Mouse (Mus musculus) left cerebral cortex, adult 9 months (tissue): ENCODE measurements around the gene Runx2.

ENCODE experiments used
- DNase-seq, 2 experiments: peaks; one replicate each; pipeline ENCODE4 v3.0.0; 2022; ENCODE audit warnings: low spot score in 2 of 2

Gene Runx2

DNA sequence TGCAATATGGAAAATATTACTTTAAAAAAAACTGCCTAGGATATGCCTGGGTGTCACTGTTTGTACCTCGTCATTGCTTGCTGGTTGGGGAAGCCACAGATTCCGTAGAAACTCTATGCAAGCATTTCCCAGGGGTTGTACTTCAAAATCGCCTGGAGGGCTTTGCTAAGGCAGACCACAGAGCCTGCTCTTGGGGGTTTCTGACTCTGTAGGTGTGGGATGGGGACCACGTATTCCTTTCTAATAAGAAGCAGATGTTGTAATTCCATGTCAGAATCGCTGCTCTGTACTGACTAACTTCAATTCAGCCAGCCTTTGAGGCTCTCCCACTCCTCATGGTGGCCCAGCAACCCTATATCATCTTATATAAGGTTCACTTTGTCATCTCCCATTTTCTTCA lies 46.1 kb downstream of the Runx2 start:
- DNase-seq: no peak

DNA sequence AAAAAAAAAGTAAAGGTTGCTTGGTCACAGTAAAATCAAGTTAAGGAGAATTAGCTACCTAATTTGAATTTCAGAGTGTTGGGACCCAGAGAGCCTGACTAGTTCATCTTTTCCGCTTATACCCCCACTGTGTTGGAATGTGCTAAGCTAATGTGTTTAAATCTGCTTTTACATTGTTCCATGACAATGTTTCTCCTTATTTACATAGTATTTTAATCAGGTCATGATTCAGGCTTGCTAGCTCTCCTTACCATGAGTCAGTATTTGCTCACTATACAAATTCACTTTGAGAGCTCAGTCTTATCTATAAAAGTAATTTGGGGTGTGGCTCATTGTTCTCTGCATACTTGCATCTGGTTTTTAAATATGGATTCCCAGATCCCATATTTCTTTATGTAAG lies 47.2 kb downstream of the Runx2 start:
- no peak for DNase-seq

DNA sequence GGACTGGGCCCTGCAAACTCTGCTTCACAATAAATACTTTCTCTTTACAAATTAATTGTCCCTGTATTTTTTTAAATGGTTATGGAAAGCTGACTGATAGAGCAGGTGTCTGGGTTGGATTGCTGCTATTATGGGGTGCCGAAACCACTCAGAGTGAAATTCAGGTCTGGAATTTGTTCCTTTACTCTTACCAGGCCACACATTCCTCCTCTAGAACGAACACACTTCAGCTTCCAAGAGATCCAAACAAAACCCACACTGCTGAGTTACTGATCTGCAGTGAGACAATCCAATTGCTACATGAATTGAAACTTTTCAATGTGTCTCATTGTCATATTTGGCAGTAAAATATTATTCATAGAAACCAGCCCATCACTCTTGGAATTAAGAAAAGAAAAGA lies 47.6 kb downstream of the Runx2 start:
- no peak for DNase-seq

DNA sequence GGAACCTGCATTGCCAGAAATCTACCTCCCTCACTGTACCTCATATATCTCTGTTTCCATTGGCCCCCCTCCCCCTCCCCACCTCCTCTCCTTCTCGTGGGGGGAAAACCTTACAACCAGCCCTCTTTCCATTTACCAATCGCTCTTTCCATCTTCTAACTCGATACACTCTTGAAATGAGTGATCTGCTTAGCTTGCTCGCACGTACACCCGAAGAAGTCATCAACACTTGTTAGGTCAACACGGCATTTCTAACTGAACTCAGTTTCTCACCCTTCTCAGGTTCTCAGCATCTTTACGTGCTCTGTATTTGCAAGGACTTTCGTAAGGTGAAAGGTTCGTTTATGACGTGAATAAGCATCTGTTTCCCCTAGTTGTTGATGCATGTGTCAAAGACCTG lies 48.3 kb downstream of the Runx2 start:
- no peak for DNase-seq

DNA sequence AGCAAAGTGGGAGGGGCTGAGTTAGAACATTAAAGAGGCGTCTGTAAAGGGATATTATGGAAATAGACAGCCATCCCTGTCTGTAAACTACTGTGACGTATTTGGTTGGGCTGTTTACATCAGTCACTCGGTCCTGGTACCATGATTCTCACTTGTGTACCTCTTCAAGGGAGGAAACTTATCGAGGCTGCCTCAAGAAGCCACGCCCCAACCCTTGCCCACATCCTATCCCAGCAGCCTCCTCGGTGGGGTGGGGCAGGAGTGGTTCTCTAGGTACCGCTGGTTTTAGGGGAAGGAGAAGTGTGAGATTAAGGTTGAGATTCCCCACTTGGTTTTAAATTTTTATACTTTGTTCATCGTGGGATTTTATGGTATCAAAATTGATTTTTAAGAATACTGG lies 69.2 kb downstream of the Runx2 start:
- DNase-seq: no peak

DNA sequence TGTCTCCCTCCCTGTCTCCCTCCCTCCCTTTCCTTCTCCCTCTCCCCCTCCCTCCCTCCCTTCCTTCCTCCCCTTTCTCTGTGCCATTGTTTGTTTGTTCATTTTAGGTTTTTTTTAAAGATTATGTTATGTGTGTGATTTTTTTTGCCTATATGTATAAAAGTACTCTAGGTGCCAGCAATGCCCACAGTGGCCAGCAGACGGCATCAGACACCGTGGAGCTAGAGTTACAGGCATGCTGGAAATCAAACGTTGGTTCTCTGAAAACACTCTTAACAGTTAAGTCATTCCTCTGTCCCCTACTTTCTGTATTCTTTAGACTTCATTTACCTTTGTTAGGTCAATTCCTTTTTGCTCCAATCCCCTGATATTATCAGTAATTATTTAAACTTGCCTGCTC lies 70.8 kb downstream of the Runx2 start:
- DNase-seq: no peak

DNA sequence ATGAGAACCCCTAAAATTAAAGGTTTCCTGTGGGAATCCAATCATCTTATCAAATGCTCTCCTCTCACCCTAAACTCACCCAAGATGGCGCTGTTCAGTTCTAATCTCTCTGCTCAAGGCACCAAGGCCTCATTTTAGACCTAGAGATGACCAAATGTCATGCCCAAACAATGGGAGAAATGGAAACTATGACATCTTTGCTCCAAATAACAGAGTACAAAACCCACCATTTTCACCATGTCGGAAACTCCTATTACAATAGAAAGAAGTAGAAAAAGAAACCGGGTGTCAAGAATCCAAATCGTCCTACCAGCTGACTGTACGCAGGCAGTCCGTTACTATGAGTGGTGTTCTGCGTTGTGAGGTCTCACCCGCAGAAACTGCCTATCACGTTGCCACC lies 72.4 kb downstream of the Runx2 start:
- DNase-seq: no peak

DNA sequence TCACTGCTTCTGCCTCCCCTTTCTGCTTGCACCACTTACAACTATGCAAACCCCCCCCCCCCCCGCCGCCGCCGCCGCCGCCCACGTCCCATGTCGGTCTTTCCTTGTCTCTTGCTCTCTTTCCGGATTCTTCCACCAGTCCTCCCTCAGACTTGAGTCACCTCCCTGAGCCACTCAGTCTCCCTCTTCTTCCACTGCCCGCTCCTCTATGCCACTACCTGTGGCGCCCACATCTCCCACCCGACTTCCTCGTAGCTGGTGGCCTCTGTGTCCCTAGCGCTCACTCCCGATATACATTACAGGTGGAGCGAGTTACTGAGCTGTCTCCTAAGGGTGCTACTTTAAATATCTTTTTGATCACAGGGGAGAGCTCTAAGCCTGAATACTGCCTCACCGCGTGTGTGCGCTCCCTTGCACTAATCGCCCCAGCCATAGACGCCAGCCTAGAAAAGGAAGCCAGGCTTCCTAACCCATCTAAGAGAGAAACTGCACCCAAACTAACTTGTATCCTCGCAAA lies 76.4 kb downstream of the Runx2 start:
- peak in 1 of 2 experiments; percentile 17 for DNase-seq

DNA sequence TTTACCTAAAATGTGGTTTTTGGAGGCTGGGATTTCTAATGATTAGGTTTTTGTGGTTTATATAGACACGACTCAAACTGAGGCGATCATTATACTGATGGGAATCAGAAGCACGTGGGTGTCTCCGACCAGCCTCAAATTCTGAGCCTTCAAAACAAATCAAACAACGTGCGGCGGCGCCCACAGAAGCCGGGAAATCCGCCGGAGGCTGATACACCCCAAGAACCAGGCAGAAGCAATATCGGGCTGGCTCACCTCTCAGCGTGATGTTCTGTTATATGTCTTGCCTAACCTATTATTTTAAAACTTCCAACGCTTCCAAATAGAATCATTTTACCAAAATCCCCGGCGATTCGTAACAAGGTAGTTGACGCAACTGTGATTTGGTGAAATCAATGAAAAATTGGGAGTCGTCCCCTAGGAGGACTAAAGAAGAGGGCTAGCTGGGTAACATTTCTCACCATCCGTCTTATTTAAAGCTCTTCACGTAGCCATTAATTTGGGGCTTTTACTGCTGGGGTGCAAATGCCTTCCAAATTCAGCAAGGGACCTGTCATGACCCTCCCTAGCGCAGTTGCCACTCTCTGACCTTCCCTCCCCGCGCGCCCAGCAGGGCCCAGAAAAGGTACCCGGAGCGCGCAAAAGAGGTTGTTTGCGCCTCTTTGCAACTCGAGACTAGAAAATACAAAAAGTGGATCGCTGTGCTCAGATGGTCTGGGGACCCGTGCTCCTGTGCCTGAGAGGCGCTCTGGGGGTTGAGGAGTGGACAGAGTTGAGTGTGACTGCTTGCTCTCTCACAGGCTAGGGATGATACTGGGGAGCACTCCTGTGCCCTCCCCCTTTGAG lies 77.1 kb downstream of the Runx2 start:
- peak in 1 of 2 experiments; percentile 14 for DNase-seq

DNA sequence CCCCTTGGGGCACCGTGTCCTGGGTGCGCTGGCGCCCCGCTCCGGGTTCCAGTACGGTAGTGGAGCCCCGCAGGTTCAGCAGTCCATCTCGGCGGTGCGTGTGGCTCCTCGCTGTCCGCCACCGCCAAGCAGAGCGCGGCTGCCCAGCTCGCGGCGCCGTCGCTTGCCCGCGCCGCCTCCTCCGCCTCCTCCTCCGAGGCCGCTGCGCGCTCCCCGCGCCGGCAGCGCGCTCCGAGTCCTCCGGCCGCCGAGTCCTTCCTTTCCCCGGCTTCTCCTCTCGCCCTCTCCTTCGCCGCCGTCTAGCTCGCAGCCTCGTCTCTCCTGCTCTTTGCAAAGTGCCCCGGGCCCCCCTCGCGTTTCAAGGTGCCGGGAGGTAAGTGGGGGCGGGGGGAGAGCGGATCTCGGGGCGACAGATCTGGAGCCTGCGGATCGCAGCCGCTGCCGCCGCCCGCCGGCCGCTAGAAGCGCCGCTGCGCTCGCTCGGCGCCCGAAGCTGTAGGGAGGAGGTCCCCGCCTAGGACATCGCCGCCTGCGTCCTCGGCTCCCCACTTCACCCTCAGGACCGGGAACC lies 78.5 kb downstream of the Runx2 start:
- DNase-seq: peak in 1 of 2 experiments; percentile 54

DNA sequence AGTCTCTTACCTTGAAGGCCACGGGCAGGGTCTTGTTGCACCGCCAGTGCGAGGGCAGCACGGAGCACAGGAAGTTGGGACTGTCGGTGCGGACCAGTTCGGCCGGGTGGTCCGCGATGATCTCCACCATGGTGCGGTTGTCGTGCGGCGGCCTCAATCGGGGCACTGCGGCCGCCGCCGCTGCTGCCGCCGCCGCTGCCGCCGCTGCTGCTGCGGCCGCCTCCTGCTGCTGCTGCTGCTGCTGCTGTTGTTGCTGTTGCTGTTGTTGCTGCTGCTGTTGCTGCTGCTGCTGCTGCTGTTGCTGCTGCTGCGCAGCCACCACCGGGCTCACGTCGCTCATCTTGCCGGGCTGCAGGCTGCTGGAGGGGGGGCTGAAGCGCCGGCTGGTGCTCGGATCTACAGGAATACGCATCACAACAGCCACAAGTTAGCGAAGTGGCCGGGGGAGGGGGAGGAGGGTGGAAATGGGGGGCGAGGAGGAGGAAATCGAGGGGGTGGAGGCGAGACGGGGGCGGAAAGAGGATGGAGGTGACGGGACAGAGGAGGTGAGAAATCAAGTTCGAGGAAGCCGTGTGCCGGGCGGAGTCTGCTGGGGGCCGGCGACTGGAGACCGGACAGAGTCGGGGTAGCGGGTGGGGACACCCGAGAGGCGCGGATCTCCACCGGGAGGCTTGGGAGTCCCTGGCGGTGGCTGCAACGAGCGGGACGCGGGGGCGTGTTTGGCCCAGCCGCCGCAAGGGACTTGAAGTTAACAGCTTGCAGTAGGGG lies 79.2 kb downstream of the Runx2 start:
- DNase-seq: no peak

DNA sequence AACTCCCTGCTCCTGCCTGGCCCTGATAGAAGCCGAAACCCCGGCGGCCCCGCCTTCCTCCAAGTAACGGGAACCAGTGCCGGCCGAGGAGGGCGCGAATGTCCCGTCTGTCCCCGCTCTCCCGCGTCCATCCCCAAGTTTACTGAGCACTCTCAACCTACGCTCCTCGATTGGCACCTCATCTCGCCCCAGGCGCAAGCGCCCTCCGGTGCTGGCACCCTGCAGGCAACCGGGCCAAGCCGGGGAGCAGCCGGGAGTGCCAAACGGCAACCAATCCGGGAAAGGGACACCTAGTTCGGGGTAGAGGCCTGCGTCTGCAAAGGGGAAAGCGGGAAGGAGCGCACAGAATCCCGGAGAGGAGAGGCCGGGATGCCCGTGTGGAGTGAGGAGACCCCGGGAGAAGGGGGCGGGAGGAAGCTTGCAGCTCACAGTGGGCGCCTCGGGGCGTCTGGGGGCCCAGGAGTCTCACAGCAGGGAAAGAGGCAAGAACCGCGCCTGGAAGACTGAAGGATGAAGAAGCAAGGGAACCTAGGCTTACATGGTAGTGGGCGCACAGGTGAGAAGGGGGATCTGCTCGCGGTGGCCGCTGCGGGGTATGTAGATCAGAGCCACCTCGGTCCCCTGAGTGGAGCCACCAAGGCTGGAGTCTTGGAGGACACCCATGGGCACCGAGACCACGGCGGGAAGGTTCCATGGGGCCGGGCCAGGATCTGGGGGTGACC lies 79.9 kb downstream of the Runx2 start:
- DNase-seq: peak in 1 of 2 experiments; percentile 41

DNA sequence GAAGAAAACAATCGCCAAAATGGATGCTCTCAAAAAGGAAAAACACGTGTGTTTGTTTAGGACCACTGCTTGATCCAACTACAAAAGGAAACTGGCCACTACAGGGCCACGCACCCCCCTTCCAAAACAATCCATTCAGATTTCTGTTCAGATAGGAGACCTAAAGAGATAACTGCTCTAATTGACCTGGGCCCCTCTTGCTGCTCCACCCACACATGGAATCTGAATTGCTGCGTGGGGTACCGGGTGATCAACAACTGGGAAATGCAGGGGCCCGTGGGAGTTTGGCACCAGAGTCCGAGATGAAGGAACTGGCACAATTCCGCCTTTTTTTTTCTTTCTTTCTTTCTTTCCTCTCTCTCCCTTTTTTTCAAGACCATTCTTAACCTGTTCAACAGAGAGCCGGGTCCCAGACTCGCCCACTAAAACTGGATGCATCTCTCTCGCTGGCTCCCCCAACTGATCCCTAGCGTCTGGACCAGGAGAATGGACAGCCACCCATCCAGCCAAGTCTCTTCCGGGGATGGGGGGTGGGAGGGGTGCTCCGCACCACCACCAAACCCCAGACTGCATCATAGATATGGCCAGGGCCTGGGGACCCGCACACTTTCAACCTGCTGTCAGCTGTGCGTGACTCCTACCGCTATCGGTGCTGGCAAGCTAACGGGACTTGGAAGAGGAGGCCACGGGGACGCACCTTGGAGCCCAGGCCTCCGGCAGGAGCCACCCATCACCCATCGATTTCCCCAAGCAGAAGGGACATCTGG lies 80.9 kb downstream of the Runx2 start:
- no peak for DNase-seq

DNA sequence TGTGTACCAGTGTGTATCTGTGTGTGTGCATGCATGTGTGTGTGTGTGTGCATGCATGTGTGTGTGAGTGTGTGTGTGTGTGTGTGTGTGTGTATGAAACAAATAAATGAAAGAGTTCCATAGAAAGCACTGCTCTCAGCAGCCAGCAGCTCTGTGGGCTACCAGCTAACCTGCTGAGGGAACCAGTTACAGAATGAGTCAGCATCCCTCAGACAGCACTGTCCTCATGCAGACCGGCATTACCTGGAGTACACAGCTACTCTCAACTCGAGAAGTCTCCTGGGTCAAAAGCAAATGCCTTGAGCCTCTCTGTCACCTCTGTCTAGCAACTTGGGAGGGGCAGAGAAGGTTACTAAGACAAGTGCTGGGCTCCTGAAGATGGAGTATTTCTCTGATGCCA lies 86.1 kb downstream of the Runx2 start:
- DNase-seq: no peak

DNA sequence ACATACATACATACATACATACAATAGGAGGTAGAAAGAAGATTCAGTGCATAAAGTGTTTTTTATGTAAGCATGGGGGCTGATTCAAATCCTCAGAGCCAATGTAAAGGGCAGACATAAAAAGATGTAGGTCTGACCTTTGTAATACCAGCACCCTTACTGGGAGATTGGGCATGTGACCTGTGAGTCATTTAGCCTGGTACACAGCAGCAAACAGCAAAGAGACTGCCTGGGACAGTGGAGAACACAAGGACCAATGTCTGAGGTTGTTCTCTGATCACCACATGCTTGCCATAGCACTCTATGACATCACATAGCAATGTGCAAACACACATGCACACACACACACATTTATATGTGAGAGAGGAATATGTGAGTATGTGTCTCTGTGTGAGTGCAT lies 86.9 kb downstream of the Runx2 start:
- no peak for DNase-seq

DNA sequence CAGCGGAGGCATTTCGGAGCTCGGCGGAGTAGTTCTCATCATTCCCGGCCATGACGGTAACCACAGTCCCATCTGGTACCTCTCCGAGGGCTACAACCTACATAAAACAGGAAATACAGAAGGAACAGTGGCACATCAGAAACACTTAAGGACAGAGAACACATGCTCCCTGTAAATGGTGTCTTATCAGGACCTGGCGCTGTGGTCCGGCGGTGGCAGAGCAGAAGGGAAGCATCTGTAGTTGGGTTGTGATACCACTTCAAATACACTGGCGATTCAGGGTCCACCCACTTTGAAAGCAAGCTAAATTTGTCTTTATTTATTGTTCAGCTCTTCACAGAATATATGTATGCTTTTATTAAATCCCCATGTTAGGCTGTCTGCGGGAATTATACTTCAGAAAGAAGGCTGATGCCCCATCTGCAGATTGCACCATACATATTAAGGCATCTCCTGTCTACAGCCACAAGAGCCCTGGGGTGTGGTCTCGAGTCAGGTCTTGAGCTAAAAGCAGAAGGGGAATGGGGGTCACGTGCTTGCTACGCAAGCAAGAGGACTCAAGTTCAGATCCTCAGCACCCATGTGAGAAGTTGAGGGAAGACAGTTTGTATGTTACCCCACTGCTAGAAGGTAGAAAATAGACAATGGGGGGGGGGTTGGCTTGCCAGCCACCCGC lies 89.7 kb downstream of the Runx2 start:
- no peak for DNase-seq

DNA sequence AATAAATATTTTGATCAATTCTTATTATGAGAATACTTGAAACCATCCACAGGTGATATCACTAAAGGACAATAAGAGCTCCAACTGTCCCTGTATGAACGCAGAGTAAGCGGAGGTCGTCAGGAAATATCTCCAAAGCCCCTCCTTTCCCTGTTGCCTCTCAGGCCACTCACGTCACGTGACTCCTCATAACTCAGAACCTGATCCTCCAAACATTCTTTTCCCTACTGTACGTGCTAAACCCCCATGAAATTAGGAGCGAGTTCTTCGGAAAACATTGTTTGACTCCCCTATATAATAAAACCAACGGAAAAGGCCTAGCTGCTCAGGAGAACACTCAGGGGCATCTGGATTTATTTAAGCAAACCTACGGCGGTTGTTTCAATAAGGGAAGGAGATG lies 90.3 kb downstream of the Runx2 start:
- DNase-seq: no peak

DNA sequence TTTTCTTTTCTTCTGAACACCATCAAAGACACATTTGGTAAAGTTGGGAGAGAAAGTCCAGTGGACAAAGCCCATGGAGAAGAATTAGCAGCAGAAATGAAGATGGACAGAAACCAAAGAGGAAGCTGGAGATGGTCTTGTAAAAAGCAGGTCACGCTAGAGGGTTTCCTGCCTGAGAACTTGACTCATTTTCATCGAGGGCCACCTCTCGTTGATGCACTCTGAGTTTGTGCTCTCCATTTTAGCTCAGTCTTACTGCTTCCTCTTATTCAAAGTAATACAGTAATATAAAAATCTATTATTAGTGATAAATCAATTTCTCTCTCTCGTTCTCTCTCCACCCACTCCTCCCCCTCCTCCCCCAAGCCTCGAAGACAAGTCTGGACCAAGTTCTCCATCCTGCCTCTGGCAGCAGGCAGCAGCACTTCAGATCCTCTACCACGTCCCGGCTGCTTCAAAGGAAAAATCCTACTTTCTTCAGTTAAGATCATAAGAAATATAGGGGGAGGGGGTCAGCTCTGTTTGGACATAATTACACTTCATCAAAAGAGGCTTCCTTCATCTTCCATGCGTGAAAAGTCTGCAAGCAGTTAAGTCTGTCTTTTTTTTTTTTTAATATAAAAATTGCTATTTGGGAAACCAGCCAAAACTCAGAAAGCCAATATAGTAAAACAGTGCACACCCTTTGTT lies 92.3 kb downstream of the Runx2 start:
- no peak for DNase-seq

DNA sequence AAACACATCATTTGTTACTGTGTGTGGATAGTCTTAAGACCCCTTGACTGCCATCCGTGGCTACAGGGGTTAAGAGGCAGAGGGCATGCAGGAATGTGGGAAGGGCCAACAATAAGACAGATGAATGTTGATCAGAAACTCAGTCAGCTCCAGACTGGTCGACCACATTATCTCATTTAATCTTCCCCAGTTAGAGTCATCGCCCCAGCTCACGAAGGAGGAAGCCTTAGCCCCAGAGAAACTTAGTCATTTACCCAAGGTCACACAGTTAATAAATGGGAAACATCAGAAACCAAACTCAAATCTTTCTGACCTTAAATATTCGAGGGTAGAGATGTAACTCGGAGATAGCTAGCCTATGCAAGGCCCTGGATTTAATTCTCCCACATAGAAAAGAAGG lies 96.0 kb downstream of the Runx2 start:
- DNase-seq: no peak

DNA sequence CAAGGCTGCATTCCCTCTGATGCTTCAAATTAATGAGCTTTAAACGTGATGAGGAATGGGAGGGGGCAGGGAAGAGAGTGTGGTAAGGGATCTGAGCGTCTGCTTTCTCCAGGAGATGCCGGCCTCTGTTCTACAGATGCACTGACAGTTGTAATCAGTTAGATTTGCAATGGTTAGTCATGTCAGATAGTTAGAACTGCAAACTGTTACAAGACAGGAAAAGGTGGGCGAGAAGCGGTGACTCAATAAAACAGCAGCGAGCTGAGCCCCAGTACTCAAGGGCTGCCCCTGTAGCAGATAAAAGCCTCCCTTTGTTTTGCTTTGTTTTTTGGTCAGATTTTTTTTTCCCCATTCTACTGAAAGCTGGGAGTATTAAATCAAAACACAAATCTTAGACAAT lies 96.6 kb downstream of the Runx2 start:
- peak in 1 of 2 experiments; percentile 14 for DNase-seq
